Mouse (Mus musculus): ENCODE results near the gene Rbl1.

DNA sequence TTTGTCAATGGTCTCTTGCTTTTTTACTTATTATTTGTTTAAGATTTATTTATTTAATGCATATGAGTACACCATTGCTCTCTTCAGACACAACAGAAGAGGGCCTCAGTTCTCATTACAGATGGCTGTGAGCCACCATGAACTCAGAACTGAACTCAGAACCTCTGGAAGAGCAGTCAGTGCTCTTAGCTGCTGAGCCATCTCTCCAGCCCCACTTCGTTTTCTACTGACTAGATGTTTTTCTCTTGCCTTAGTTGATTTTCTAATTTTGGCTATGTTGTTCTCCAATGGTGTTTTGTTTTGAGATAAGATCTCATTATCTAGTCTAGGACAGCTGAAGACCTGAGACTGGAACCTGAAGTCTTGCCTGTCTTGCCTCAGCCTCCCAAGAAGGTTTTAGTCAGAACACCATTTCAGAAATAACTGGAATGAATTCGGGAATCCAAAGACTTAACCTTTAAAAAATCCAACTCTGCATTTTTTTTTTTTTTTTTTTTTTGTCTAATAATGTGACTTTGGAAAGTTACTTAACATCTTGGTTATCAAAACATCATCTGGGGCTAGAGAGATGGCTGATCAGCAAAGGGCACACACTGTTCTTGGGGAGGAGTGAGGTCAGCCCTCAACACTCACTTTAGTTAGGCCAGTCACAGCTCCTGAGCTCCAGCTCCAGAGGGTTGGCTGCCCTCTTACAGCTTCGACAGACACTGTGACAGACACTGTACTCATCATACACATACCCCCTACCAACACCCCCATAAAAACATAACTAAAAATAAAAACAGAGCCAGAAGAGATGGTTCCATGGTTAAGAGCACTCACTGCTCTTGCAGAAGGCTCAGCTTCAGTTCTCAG is 71.4 kb downstream of the Rbl1 start:
- no peak for TF ChIP-seq GABPA (IDR thresholded peaks at IDR 0.05; ENCODE audit: insufficient replicate concordance, low read depth, low read length)
- TF ChIP-seq CTCF (conservative IDR thresholded peaks at IDR 0.05 in 1 of 2, IDR thresholded peaks at IDR 0.05 in 1 of 2; ENCODE audit: low read depth in 2 of 2, low read length in 2 of 2), result no peak; a peak in 1 of 4 replicates
- TF ChIP-seq ZNF384 (IDR thresholded peaks at IDR 0.05; ENCODE audit: low read depth, low read length), result peak; percentile 23
- no peak for TF ChIP-seq POLR2A (IDR thresholded peaks at IDR 0.05; ENCODE audit: low read depth, low read length)
- no peak for TF ChIP-seq NELFE (IDR thresholded peaks at IDR 0.05; ENCODE audit: low read depth, low read length)
- no peak for TF ChIP-seq EP300 (IDR thresholded peaks at IDR 0.05; ENCODE audit: low read length)
- TF ChIP-seq MXI1 (IDR thresholded peaks at IDR 0.05; ENCODE audit: low read depth, low read length), result no peak
- TF ChIP-seq MAZ (IDR thresholded peaks at IDR 0.05; ENCODE audit: low read depth, low read length), result no peak
- no peak for TF ChIP-seq USF1 (IDR thresholded peaks at IDR 0.05; ENCODE audit: low read depth, low read length)
- no peak for TF ChIP-seq MEF2A (IDR thresholded peaks at IDR 0.05; ENCODE audit: borderline replicate concordance, low read depth, low read length)
- no peak for TF ChIP-seq TBP (conservative IDR thresholded peaks at IDR 0.05; ENCODE audit: low read depth, low read length)
- TF ChIP-seq BHLHE40 (IDR thresholded peaks at IDR 0.05; ENCODE audit: low read depth, low read length), result no peak
- 0 out of 2 replicates have a peak, but pooled peaks have one; percentile 38 for TF ChIP-seq SIN3A (IDR thresholded peaks at IDR 0.05; ENCODE audit: low read length)
- TF ChIP-seq MAX (IDR thresholded peaks at IDR 0.05; ENCODE audit: low read length), result no peak

Data from CH12.LX (cell line).